In genomic region chr16:93709217-93709616, GRCm38 (mm10) we compare ENCODE assay signal across 16 mouse cellular contexts.
"Had no signal": no experiment of that assay in that cellular context is flagged by ENCODE, and none has a peak within 500 bp of the region (broad histone marks: within the 10 kb centered on the region; RNA-seq: fewer than 3 reads in every experiment).

No protein-coding gene starts in this region.

- ATAC-seq: midbrain, embryonic 13.5 days; midbrain, embryonic 16.5 days had no signal

- H3K4me3 ChIP-seq: midbrain, embryonic 10.5 days; midbrain, embryonic 13.5 days; myocyte; neural tube, embryonic 13.5 days; neural tube, embryonic 15.5 days; stomach, embryonic 15.5 days had no signal

- DNase-seq: lung, adult 18-20 months; lung, embryonic 14.5 days; lung, postnatal 10 days; lung, postnatal 4 days; right cerebral cortex, postnatal 14 days; thymus, adult 2 months; thymus, postnatal 25 days; thymus, postnatal 4 days had no signal

- H3K27me3 ChIP-seq: stomach, embryonic 15.5 days had no signal

- H3K36me3 ChIP-seq: midbrain, embryonic 10.5 days; midbrain, embryonic 13.5 days; neural tube, embryonic 13.5 days; neural tube, embryonic 15.5 days; stomach, embryonic 15.5 days had no signal

- H3K27ac ChIP-seq: midbrain, embryonic 10.5 days; midbrain, embryonic 13.5 days; neural tube, embryonic 13.5 days; neural tube, embryonic 15.5 days; stomach, embryonic 15.5 days; stomach, postnatal 0 days had no signal

- H3K9me3 ChIP-seq: midbrain, embryonic 10.5 days; midbrain, embryonic 13.5 days; neural tube, embryonic 13.5 days; neural tube, embryonic 15.5 days; stomach, embryonic 15.5 days had no signal

- H3K9ac ChIP-seq: lung, embryonic 14.5 days; midbrain, embryonic 13.5 days; neural tube, embryonic 13.5 days; neural tube, embryonic 15.5 days; stomach, embryonic 15.5 days had no signal
